Mouse (Mus musculus): ENCODE data around the gene Rnf145.

The Rnf145 gene

DNA sequence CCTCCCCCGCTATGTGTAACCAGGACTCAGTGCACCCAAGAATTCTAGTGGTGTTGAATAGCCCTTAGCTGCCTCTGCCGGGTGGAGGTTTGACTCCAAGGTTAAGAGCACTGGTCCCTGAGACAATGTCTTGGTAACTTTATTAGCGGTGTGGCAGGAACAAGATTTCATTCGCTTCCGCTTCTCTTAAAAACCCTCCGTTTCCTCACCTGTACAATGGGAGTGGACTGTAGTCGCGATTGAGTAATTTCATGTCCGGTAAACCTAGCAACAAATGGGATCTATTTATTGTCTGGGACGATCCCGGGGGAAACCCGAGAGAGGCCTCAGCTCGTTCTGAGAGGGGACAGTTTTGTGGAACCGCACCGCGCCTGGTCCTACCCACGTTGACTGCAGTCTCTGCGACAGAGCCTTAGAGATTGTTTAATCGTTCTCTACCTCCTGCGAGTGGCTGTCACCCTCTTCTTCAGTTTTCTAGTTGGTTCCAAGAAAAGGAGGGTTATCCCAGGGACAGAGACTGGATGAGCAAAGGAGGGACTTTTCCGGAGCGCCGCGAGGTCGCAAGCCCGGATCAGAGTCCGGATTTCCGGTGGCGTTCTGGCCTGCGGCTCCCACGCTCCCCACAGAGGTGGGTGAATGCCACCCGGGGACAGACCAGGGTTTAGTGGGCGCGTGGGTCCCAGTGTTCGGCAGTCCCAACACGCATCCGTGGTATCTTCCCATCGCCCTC lies 94.1 kb downstream of the Rnf145 start:
- in situ Hi-C loops (cut with MboI; ENCODE audit: low sequenced_read_pairs), result loop anchor here (5.0 kb wide), 1 partner anchor 399 kb away; no protein-coding TSS in a partner anchor

DNA sequence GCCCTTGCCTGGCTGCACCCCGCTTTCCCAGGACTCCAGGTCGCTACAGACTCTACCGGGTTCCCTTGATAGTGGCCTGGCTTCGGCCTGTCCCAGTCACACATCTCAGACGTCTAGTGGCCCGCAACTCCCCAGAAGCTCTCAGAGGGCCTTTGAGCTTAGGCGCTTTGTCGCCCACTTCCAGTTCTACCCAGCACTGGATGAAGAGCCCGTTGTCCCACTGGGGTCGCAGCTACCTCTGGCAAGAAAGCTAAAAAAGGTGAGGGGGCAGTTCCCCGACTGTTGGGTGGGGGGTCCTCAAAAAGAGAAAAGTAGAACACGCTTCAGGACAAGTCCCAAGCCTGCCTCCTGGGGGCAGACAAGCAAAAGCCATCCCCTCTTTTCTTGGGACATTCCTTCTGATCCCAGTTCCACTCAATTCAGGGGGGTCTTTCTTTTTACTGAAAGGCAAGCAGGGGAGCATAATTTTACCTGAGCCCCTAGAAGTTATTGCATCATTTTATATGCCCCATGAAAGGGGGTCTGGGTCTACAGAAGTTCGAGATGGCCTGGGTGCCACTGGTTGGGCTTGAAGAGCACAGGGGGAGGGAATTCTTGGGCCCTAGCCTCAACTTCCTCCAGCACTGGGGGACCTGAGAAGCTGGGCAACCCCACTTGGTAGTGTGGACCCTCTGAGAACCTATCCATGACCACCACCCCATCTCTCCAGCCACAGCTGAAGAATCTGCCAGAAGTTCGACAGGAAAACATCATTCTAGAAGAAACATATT lies 94.8 kb downstream of the Rnf145 start:
- in situ Hi-C loops (cut with MboI; ENCODE audit: low sequenced_read_pairs), result loop anchor here (5.0 kb wide), 1 partner anchor 399 kb away; no protein-coding TSS in a partner anchor

Measured in CH12F3 (cell line).